24 mouse cellular contexts compared by ENCODE assay signal in genomic region chr9:123577360-123578192, GRCm38 (mm10). TPM values are rescaled to one million over a fixed set of nuclear protein-coding genes. Genes with fewer than 3 reads are reported as not detected.
DNase-seq lines count a peak whose midpoint lies in the region; ATAC-seq and TF ChIP-seq lines count a peak whose summit lies in the region.
"Had no signal": no experiment of that assay in that cellular context is flagged by ENCODE, and none has a peak within 500 bp of the region (broad histone marks: within the 10 kb centered on the region; RNA-seq: fewer than 3 reads in every experiment).

No protein-coding gene starts in this region.

- peak; percentile 17 for DNase-seq in MEL (ENCODE audit: low read depth, low spot score)
- DNase-seq in cerebellum, adult 9-11 months = peak; percentile 27
- DNase-seq in urinary bladder, adult 18-20 months (ENCODE audit: low spot score in 2 of 2) = no peak
- DNase-seq in neural tube, embryonic 10.5 days (ENCODE audit: extremely low spot score, low spot score) = no peak
- DNase-seq in spleen, adult 12 weeks (ENCODE audit: low spot score) = no peak
- DNase-seq: adrenal gland, postnatal 14 days; B cell, adult 2 months; heart, adult 11 months; heart, postnatal 14 days; kidney, adult 11 months; retina, postnatal 1 day had no signal

- H3K4me3 ChIP-seq in intestine, embryonic 15.5 days (replicated peaks) = no peak overlapping the region
- no peak overlapping the region for H3K4me3 ChIP-seq in intestine, postnatal 0 days (ENCODE audit: low read depth, low read length)
- no peak overlapping the region for H3K4me3 ChIP-seq in MEL (ENCODE audit: control insufficient read depth in 1 of 2, insufficient read depth in 1 of 2, low read depth in 2 of 2, low read length in 2 of 2)
- H3K4me3 ChIP-seq: forebrain, embryonic 10.5 days; heart, embryonic 12.5 days; hindbrain, embryonic 12.5 days; limb, embryonic 12.5 days; lung, embryonic 15.5 days; megakaryocyte, embryonic 14.5 days had no signal

- no peaks in the 10 kb centered on the region for H3K9me3 ChIP-seq in intestine, embryonic 15.5 days
- H3K9me3 ChIP-seq in intestine, postnatal 0 days (ENCODE audit: control insufficient read depth) = no peaks in the 10 kb centered on the region
- H3K9me3 ChIP-seq in MEL (replicated peaks; ENCODE audit: insufficient read depth, low read length) = no peaks in the 10 kb centered on the region
- H3K9me3 ChIP-seq: forebrain, embryonic 10.5 days; heart, embryonic 12.5 days; hindbrain, embryonic 12.5 days; limb, embryonic 12.5 days; lung, embryonic 15.5 days; megakaryocyte, embryonic 14.5 days had no signal

- no peaks in the 10 kb centered on the region for H3K79me2 ChIP-seq in MEL (ENCODE audit: control insufficient read depth, insufficient read depth, low read length, poor library complexity)

- 0 out of 2 replicates have a peak, but pooled peaks cover 5% of the 10 kb centered on the region for H3K36me3 ChIP-seq in intestine, embryonic 15.5 days
- H3K36me3 ChIP-seq in intestine, postnatal 0 days (ENCODE audit: control insufficient read depth, insufficient read depth) = peaks cover 31% of the 10 kb centered on the region
- H3K36me3 ChIP-seq in MEL (ENCODE audit: control insufficient read depth in 1 of 2, insufficient read depth in 2 of 2, low read length in 2 of 2) = peaks cover 13 to 18% of the 10 kb centered on the region in 2 experiments

- peak in 1 of 2 experiments; percentile 38; a peak in 1 of 4 replicates for TF ChIP-seq EP300 in MEL (IDR thresholded peaks at IDR 0.05; ENCODE audit: low read depth in 1 of 2, low read length in 2 of 2)

- WGBS in intestine, embryonic 15.5 days = 77% methylated on average over 10 of the region's 10 CpGs
- 58% methylated on average over 10 of the region's 10 CpGs for WGBS in intestine, postnatal 0 days

- H3K27ac ChIP-seq in intestine, embryonic 15.5 days = no peak overlapping the region
- H3K27ac ChIP-seq in intestine, postnatal 0 days (ENCODE audit: low read depth, low read length) = no peak overlapping the region
- peak overlapping the region; percentile 42 for H3K27ac ChIP-seq in MEL (ENCODE audit: control insufficient read depth, low read depth, low read length)
- H3K27ac ChIP-seq: forebrain, embryonic 10.5 days; hindbrain, embryonic 12.5 days; kidney, postnatal 0 days; limb, embryonic 12.5 days; liver, embryonic 14.5 days; lung, embryonic 15.5 days had no signal

- TF ChIP-seq CTCF in intestine, postnatal 0 days (IDR thresholded peaks at IDR 0.05; ENCODE audit: low read depth) = no peak
- TF ChIP-seq CTCF in MEL (IDR thresholded peaks at IDR 0.05 in 2 of 3, conservative IDR thresholded peaks at IDR 0.05 in 1 of 3; ENCODE audit: control insufficient read depth in 1 of 3, insufficient read depth in 1 of 3, low read depth in 2 of 3, low read length in 3 of 3, poor library complexity in 1 of 3, severe bottlenecking in 1 of 3) = no peak

- TF ChIP-seq RAD21 in MEL (IDR thresholded peaks at IDR 0.05; ENCODE audit: low read depth, low read length) = no peak

- H3K4me2 ChIP-seq in intestine, embryonic 15.5 days (replicated peaks) = no peak overlapping the region
- no peak overlapping the region for H3K4me2 ChIP-seq in intestine, postnatal 0 days (replicated peaks; ENCODE audit: low read depth)
- H3K4me2 ChIP-seq: heart, embryonic 12.5 days; hindbrain, embryonic 12.5 days; limb, embryonic 12.5 days; lung, embryonic 15.5 days had no signal

- no peak overlapping the region for H3K9ac ChIP-seq in intestine, embryonic 15.5 days
- H3K9ac ChIP-seq in intestine, postnatal 0 days (ENCODE audit: low read depth, low read length) = no peak overlapping the region
- no peak overlapping the region for H3K9ac ChIP-seq in MEL (ENCODE audit: control insufficient read depth, low read depth, low read length, poor library complexity, severe bottlenecking)
- H3K9ac ChIP-seq: heart, embryonic 12.5 days; hindbrain, embryonic 12.5 days; limb, embryonic 12.5 days; liver, embryonic 14.5 days; lung, embryonic 15.5 days had no signal

- no peak for TF ChIP-seq POLR2A in MEL (IDR thresholded peaks at IDR 0.05; ENCODE audit: control insufficient read depth in 1 of 2, insufficient read depth in 1 of 2, low read depth in 1 of 2, low read length in 2 of 2, poor library complexity in 1 of 2)

- no peaks in the 10 kb centered on the region for H3K4me1 ChIP-seq in intestine, embryonic 15.5 days (replicated peaks)
- no peaks in the 10 kb centered on the region for H3K4me1 ChIP-seq in intestine, postnatal 0 days (replicated peaks; ENCODE audit: control insufficient read depth, insufficient read depth, low read length)
- H3K4me1 ChIP-seq in MEL (ENCODE audit: control insufficient read depth in 1 of 2, insufficient read depth in 2 of 2, low read length in 2 of 2) = peaks cover 7% of the 10 kb centered on the region in 2 experiments
- H3K4me1 ChIP-seq: forebrain, embryonic 10.5 days; heart, embryonic 12.5 days; hindbrain, embryonic 12.5 days; limb, embryonic 12.5 days; lung, embryonic 15.5 days; megakaryocyte, embryonic 14.5 days had no signal

- peak; percentile 63 for ATAC-seq in intestine, embryonic 15.5 days
- ATAC-seq in intestine, postnatal 0 days = no peak
- ATAC-seq in megakaryocyte, adult 5-6 weeks (ENCODE audit: poor library complexity, severe bottlenecking) = peak; percentile 80
- ATAC-seq: midbrain, embryonic 16.5 days had no signal

- H3K27me3 ChIP-seq in intestine, embryonic 15.5 days (replicated peaks) = no peaks in the 10 kb centered on the region
- H3K27me3 ChIP-seq in intestine, postnatal 0 days (replicated peaks; ENCODE audit: control insufficient read depth, insufficient read depth, low read length) = no peaks in the 10 kb centered on the region
- no peaks in the 10 kb centered on the region for H3K27me3 ChIP-seq in MEL (ENCODE audit: control insufficient read depth in 1 of 2, insufficient read depth in 2 of 2, low read length in 2 of 2)
- H3K27me3 ChIP-seq: heart, embryonic 12.5 days; hindbrain, embryonic 12.5 days; limb, embryonic 12.5 days; lung, embryonic 15.5 days; megakaryocyte, embryonic 14.5 days had no signal

TF ChIP-seq in MEL, 35 proteins besides CTCF, POLR2A, EP300 and RAD21:
- TF ChIP-seq MAZ (IDR thresholded peaks at IDR 0.05; ENCODE audit: low read depth, low read length) (no peak), BHLHE40 (IDR thresholded peaks at IDR 0.05; ENCODE audit: borderline replicate concordance, low read depth, low read length) (peak; percentile 86), ZNF384 (IDR thresholded peaks at IDR 0.05; ENCODE audit: low read depth, low read length) (no peak), MXI1 (IDR thresholded peaks at IDR 0.05; ENCODE audit: low read depth, low read length) (peak; percentile 23; the same call in 1 of the 2 replicates), ETS1 (IDR thresholded peaks at IDR 0.05; ENCODE audit: low read depth, low read length) (0 out of 2 replicates have a peak, but pooled peaks have one; percentile 34), RCOR1 (IDR thresholded peaks at IDR 0.05; ENCODE audit: low read depth, low read length) (peak; percentile 57), TBP (IDR thresholded peaks at IDR 0.05; ENCODE audit: low read depth, low read length) (no peak), TCF12 (IDR thresholded peaks at IDR 0.05; ENCODE audit: low read depth, low read length) (peak; percentile 12; the same call in 1 of the 2 replicates), GATA1 (IDR thresholded peaks at IDR 0.05; ENCODE audit: low read depth, low read length) (peak; percentile 48), USF2 (IDR thresholded peaks at IDR 0.05; ENCODE audit: borderline replicate concordance in 1 of 2, insufficient read depth in 1 of 2, low read depth in 1 of 2, low read length in 2 of 2) (no peak)

RNA-seq across cellular contexts. Expression of gene Sacm1l, which starts 48.0 kb away (rescaled TPM):
- 67.8 and 69.5 TPM in 2 replicates for polyA plus RNA-seq in intestine, embryonic 15.5 days (2015; fragmentation: Nextera tagmentation; extraction: Ambion mirVana)
- polyA plus RNA-seq in intestine, postnatal 0 days (2015; fragmentation: Nextera tagmentation; extraction: Ambion mirVana) = 37.3 and 42.6 TPM in 2 replicates
- 20.5 and 20.8 TPM in 2 replicates for total RNA-seq in MEL (2012; rRNA removed)
- 10 to 100 TPM in 1 of 2 experiments, not detected in 1; 21.7 TPM for polyA plus RNA-seq in MEL (2012; ENCODE audit: insufficient read depth in 1 of 2, insufficient read length in 2 of 2, low read depth in 1 of 2, low replicate concordance in 2 of 2, missing spikeins in 1 of 2)
- 38.9 and 41.4 TPM in 2 replicates for total RNA-seq in megakaryocyte, adult 5-6 weeks (2015)
- total RNA-seq in megakaryocyte, adult 5-6 weeks (2017) = 46.1 and 49.5 TPM in 2 replicates

RNA-seq across cellular contexts. Expression of gene Slc6a20b, which starts 54.8 kb away (rescaled TPM):
- polyA plus RNA-seq in intestine, embryonic 15.5 days (2015; fragmentation: Nextera tagmentation; extraction: Ambion mirVana) = 0.45 and 0.59 TPM in 2 replicates
- 0.17 and 0.34 TPM in 2 replicates for polyA plus RNA-seq in intestine, postnatal 0 days (2015; fragmentation: Nextera tagmentation; extraction: Ambion mirVana)
- 0.35 and 0.46 TPM in 2 replicates for total RNA-seq in MEL (2012; rRNA removed)
- under 1 TPM in 1 of 2 experiments, not detected in 1; 0.01 TPM for polyA plus RNA-seq in MEL (2012; ENCODE audit: insufficient read depth in 1 of 2, insufficient read length in 2 of 2, low read depth in 1 of 2, low replicate concordance in 2 of 2, missing spikeins in 1 of 2)
- not detected in 2 replicates for total RNA-seq in megakaryocyte, adult 5-6 weeks (2015)
- 0.12 and 0.22 TPM in 2 replicates for total RNA-seq in megakaryocyte, adult 5-6 weeks (2017)
- total RNA-seq: adrenal gland, postnatal 14 days; gastrocnemius, adult 8-10 months; heart, postnatal 14 days had no signal

Comparison
In these comparisons a context has a peak if more than half of its experiments do, and no peak if none do; other contexts are left out.
1. DNase-seq: peak in MEL (single experiment) and cerebellum, adult 9-11 months (single experiment); none in urinary bladder, adult 18-20 months (0 of 2), neural tube, embryonic 10.5 days (single experiment) and spleen, adult 12 weeks (single experiment).